Mouse (Mus musculus) subcutaneous adipose tissue, adult 2 months (tissue): ENCODE data around the gene Hist2h4. TPM values are rescaled to one million over a fixed set of nuclear protein-coding genes. Genes with fewer than 3 reads are reported as not detected.

Source experiments
- polyA plus RNA-seq: library from polyadenylated mRNA; depleted of rRNA; stranded (reverse); fragments of >200 nt; gene quantifications from 2 replicates; pipeline ENCODE4 v1.2.3, GENCODE M21; 2012; ENCODE audit warnings: low replicate concordance; rRNA removed

Gene Hist2h4
- polyA plus RNA-seq: 1.4 and 5.8 TPM in 2 replicates

DNA sequence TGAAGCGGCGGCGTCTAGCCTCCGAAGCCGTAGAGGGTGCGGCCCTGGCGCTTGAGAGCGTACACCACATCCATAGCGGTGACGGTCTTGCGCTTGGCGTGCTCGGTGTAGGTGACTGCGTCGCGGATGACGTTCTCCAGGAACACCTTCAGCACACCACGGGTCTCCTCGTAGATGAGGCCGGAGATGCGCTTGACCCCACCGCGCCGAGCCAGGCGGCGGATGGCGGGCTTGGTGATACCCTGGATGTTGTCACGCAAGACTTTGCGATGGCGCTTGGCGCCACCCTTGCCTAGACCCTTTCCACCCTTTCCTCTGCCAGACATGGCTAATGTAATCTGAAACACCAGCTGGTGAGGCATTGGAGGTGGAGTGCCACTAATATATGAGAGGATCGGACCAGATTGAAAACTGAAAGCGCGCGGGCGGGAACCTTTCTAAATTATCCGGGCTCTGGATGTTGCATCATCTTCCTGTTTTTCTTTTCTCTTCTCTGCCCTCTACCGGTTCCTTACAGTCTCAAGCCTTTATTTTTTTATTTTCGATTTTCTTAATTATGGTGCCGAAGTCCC, at the start of gene Hist2h4:
Gene Hist2h4, minus strand, starts transcription at position 333 of the 572 bp plus-strand sequence.

DNA sequence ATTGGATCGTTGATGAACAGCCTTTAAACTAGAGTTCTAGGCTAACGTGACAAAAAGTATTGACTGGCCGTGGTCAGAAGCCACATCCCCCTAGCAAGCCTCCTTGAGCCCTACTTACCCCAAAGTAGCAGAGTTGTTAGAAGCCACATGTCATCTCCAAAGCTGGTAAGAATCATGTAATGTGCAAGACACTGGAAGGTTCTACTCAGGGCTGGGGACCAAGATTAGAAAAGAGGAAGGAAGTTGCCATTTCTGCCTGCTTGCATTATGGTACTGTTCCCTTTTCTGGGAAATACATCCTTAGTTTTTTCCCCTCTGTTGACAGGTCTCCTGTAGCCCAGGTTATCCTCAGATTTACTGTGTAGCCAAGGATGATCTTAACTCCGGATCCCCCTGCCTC, 30.7 kb upstream of the Hist2h4 start, which contains the start of gene Fcgr1:
Gene Fcgr1, minus strand, starts transcription at position 183 of the 400 bp plus-strand sequence.

DNA sequence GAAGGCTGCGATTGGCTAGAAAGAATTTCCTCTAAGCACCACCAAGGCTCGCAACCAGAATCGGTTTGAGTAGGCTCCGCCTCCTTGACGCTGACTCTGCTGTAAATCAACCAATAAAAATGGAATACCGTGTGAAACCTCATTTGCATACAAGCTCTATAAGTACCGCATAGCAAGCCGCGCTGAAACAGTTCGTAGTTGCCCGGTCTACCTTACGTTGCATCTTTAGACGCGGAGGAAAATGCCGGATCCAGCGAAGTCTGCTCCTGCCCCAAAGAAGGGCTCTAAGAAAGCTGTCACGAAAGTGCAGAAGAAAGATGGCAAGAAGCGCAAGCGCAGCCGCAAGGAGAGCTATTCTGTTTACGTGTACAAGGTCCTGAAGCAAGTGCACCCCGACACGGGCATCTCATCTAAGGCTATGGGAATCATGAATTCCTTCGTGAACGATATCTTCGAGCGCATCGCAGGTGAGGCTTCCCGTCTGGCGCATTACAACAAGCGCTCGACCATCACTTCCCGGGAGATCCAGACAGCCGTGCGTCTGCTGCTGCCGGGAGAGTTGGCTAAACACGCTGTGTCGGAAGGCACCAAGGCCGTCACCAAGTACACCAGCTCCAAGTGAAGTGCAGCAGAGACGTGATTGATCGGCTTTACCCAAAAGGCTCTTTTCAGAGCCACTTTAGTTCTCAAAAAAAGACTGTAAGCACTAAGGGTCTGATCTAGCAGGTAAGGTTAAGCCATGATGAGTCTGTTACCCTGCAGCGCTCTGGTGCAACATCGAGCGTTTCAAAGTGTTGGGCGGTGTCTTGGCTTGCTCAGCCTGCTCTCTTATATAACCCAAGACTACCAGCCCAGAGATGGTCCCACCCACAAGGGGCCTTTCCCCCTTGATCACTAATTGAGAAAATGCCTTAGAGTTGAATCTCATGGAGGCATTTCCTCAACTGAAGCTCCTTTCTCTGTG, 6.7 kb upstream of the Hist2h4 start, which contains the start of gene Hist2h2bb:
Gene Hist2h2bb, plus strand, starts transcription at position 242 of the 964 bp plus-strand sequence.

DNA sequence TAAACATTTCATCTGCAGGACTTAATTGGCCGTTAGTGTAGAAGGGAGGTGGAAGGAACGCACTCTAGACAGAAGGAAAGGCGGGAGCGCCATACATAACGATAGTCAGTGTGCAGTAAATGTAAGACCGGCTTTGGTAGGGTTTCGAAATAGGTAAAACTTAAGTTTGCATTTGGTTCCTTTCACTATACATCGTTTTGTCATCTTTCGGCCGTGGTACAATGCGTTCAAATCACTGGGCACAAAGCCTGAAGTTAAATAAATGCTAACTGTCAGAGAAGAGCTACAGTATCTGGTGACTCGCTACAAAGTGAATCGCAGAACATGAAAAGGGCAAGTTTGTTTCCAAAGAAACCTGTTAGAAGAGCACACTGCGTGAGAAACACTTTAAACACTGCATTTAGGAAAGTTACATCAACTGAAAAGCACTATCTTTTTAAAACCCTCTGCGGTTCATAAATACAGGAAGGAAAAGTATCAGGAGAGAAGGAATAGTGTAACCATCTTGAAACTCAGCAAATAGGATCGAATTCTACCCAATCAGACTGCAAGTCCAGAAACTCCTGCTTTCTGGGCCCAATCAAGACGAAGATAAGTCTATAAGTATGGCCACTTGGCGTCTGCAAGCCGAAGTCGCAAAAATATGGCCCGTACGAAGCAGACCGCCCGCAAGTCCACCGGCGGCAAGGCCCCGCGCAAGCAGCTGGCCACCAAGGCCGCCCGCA, 5.1 kb upstream of the Hist2h4 start, which contains the start of gene Hist2h3b:
Gene Hist2h3b, plus strand, starts transcription at position 604 of the 725 bp plus-strand sequence.

DNA sequence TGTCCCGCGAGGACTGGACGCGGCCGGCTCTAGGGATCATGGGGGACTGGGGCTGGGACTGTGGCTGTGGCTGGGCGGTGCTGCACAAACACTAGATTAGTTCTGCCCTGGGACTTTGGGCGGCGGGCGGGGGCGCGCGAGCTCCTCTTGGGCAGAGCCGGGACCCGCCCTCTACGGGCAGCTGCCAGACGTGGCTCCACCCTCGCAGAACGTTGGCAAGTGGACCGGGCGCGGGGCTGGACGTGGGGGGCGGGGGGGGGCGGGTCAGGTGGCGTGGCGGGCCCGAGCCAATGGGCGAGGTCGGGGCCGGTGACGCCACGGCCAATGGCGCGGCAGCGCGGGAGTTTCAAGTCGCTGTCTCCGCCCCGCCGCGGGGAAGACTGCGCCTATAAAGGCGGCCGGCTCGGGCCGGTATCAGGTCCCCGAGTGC, 16.7 kb downstream of the Hist2h4 start, which contains the start of gene Hist2h3c1:
Gene Hist2h3c1, plus strand, starts transcription at position 259 of the 430 bp plus-strand sequence.

DNA sequence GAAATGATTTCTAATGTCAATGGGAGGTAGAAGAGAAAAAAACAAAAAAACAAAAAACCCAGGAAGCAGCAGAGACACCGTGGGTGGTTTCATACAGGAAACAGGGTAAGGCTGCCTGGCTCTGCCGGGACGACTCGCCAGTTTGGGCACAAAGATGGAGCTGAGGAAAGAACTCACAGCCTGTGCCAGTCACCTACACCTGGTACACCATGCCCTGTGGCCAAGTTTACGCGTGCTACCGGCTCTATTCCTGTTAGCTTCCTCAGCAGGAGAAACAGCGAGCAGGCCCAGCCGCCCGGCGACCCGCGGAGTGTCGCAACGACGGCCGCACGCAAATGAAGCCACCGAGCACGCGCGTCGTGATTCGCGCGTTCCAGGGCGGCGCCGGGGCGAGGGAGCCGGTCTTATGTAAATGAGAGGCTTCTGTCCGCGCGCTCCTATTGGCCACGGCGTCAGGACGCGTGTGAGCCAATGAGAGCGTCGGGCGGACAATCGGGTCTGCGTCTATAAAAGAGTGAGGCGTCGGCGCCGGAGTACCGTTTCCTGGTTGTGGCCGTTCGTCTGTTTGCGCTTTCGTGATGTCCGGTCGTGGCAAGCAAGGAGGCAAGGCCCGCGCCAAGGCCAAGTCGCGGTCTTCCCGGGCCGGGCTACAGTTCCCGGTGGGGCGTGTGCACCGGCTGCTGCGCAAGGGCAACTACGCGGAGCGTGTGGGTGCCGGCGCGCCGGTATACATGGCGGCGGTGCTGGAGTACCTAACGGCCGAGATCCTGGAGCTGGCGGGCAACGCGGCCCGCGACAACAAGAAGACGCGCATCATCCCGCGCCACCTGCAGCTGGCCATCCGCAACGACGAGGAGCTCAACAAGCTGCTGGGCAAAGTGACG, 17.9 kb downstream of the Hist2h4 start, which contains the start of gene Hist2h2aa1:
Gene Hist2h2aa1, plus strand, starts transcription at position 495 of the 884 bp plus-strand sequence.

DNA sequence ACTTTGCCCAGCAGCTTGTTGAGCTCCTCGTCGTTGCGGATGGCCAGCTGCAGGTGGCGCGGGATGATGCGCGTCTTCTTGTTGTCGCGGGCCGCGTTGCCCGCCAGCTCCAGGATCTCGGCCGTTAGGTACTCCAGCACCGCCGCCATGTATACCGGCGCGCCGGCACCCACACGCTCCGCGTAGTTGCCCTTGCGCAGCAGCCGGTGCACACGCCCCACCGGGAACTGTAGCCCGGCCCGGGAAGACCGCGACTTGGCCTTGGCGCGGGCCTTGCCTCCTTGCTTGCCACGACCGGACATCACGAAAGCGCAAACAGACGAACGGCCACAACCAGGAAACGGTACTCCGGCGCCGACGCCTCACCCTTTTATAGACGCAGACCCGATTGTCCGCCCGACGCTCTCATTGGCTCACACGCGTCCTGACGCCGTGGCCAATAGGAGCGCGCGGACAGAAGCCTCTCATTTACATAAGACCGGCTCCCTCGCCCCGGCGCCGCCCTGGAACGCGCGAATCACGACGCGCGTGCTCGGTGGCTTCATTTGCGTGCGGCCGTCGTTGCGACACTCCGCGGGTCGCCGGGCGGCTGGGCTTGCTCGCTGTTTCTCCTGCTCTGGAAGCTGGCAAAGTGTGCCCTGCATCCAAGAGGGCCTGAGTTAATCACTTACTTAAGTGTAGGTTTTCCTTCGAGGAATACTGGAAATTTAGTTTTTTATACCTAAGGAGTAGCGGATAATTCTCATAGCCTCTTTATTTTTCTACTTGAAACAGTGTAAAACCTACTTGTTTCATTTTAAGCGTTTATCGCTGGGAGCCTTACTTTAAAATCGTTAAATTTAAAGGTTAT, 22.9 kb downstream of the Hist2h4 start, which contains the start of gene Hist2h2aa2:
Gene Hist2h2aa2, minus strand, starts transcription at position 328 of the 850 bp plus-strand sequence.

DNA sequence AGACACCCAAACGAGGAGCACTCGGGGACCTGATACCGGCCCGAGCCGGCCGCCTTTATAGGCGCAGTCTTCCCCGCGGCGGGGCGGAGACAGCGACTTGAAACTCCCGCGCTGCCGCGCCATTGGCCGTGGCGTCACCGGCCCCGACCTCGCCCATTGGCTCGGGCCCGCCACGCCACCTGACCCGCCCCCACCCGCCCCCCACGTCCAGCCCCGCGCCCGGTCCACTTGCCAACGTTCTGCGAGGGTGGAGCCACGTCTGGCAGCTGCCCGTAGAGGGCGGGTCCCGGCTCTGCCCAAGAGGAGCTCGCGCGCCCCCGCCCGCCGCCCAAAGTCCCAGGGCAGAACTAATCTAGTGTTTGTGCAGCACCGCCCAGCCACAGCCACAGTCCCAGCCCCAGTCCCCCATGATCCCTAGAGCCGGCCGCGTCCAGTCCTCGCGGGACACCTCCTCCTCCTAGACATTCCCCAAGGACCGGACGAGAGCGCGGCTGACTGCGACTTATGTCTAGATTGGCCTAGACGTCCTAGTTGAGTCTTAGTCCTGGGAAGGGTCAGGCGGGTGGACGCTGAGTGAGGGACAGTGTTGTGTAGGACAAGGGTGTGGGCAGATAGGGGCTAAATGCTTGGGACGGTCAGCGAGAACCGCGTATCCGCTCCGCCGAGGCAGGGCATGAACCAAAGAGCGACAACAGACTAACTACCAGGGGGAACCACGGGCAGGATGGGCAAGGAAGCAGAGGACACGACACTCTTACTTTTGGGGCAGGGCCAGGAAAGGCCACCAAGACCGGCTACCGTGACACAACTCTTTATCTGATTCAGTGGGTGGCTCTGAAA, 23.9 kb downstream of the Hist2h4 start, which contains the start of gene Hist2h3c2:
Gene Hist2h3c2, minus strand, starts transcription at position 174 of the 840 bp plus-strand sequence.

DNA sequence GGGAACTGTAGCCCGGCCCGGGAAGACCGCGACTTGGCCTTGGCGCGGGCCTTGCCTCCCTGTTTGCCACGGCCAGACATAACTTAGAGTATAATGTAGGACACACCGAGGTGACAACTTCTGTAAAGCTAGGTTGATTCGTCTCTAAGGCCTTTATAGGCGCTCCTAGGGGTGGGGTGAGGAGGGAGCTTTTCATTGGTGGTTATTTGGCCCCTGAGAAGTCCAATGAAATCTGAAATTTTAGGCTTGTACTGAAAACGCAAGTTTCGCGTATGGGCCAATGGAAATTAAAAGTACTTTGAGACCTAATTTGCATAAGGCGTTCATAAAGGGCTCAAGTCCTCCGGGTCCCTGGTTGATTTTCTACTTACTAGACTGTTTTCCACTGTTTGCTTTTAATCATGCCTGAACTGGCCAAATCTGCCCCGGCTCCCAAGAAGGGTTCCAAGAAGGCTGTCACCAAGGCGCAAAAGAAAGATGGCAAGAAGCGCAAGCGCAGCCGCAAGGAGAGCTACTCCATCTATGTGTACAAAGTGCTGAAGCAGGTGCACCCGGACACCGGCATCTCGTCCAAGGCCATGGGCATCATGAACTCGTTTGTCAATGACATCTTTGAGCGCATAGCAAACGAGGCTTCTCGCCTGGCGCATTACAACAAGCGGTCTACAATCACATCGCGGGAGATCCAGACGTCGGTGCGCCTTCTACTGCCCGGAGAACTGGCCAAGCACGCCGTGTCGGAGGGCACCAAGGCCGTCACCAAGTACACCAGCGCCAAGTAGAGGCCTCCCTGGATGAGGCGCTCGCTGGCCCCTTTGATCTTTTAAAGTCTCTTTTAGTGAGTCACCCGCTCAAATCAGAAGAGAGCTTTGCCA, 42.1 kb downstream of the Hist2h4 start, which contains the start of the genes Hist2h2ac and Hist2h2be:
Gene Hist2h2ac, minus strand, starts transcription at position 116 of the 875 bp plus-strand sequence.
Gene Hist2h2be, plus strand, starts transcription at position 355 of the 875 bp plus-strand sequence.

DNA sequence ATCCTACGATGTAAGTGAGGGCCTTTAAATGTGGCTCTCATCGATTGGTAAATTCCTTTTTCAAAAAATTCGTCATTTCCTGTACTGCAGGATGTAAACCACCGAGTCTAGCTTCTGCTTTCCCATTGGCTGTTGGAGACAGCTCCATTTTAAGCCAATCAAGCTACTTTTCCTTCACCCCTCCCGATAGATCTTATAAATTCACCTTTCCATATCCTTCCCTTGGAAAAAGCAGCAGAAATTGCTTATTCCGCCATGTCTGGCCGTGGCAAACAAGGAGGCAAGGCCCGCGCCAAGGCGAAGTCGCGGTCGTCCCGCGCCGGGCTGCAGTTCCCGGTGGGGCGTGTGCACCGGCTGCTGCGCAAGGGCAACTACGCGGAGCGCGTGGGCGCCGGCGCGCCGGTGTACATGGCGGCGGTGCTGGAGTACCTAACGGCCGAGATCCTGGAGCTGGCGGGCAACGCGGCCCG, 43.4 kb downstream of the Hist2h4 start, which contains the start of the genes Bola1 and Hist2h2ab:
Gene Bola1, minus strand, starts transcription at position 49 of the 470 bp plus-strand sequence.
Gene Hist2h2ab, plus strand, starts transcription at position 205 of the 470 bp plus-strand sequence.

Other genes with a start within 250 kb of the Hist2h4 start
- 6.9 and 8.3 TPM in 2 replicates for gene Vps45, start 204.8 kb downstream of the Hist2h4 start, polyA plus RNA-seq
- gene Otud7b, start 158.8 kb downstream of the Hist2h4 start, polyA plus RNA-seq: 9.3 and 15.2 TPM in 2 replicates
- gene Mtmr11, start 101.3 kb downstream of the Hist2h4 start, polyA plus RNA-seq: 21.6 and 30.8 TPM in 2 replicates
- 42.2 and 80.9 TPM in 2 replicates for gene Sf3b4, start 91.0 kb downstream of the Hist2h4 start, polyA plus RNA-seq
- gene Sv2a, start 82.2 kb downstream of the Hist2h4 start, polyA plus RNA-seq: 1.5 and 9.7 TPM in 2 replicates
- 55.8 and 58.3 TPM in 2 replicates for gene Bola1, start 43.6 kb downstream of the Hist2h4 start, polyA plus RNA-seq
- gene Hist2h2ab, start 43.4 kb downstream of the Hist2h4 start, polyA plus RNA-seq: 3.5 TPM in 1 of 2 replicates, not detected in the other
- gene Hist2h2ac, start 42.4 kb downstream of the Hist2h4 start, polyA plus RNA-seq: 1.6 and 9.3 TPM in 2 replicates
- gene Hist2h2be, start 42.2 kb downstream of the Hist2h4 start, polyA plus RNA-seq: 4.4 and 6.0 TPM in 2 replicates
- gene Hist2h3c2, start 24.2 kb downstream of the Hist2h4 start, polyA plus RNA-seq: 33.9 and 43.2 TPM in 2 replicates
- 97.9 and 418 TPM in 2 replicates for gene Hist2h2aa2, start 23.0 kb downstream of the Hist2h4 start, polyA plus RNA-seq
- 300 and 841 TPM in 2 replicates for gene Hist2h2aa1, start 17.8 kb downstream of the Hist2h4 start, polyA plus RNA-seq
- not detected in 2 replicates for gene Hist2h3c1, start 16.6 kb downstream of the Hist2h4 start, polyA plus RNA-seq
- 7.6 and 40.3 TPM in 2 replicates for gene Hist2h3b, start 5.3 kb upstream of the Hist2h4 start, polyA plus RNA-seq
- 0.57 and 1.7 TPM in 2 replicates for gene Hist2h2bb, start 6.4 kb upstream of the Hist2h4 start, polyA plus RNA-seq
- gene Fcgr1, start 30.7 kb upstream of the Hist2h4 start, polyA plus RNA-seq: 3.7 and 10.2 TPM in 2 replicates
- not detected in 2 replicates for gene BC107364, start 189.0 kb upstream of the Hist2h4 start, polyA plus RNA-seq